Comparison of ENCODE assay signal across 8 mouse cellular contexts in the genomic region with DNA sequence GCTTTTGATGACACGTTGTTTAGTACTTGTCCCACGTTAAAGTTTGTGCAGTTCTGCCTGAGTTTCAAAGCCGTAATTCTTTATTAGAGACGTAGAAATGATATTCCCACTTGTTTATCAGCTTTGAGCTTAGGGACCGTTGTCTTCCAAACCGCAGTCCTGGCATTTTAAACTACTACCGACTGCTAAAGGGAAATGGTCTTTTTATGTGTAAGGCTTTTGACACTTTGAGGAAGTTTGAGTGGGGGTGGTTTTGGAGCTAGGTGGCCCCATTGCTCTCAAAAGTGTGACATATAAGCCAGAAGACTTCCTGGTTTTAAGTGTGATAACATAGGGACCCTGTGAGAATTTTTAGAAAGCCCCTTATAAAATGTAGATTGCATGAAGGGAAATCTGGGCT. TPM values are rescaled to one million over a fixed set of nuclear protein-coding genes. Genes with fewer than 3 reads are reported as not detected.
DNase-seq lines count a peak whose midpoint lies in the region; ATAC-seq lines count a peak whose summit lies in the region.

No protein-coding gene starts in this region.

- 5% methylated on average over 7 of the region's 7 CpGs for WGBS in heart, embryonic 15.5 days
- WGBS in neural tube, embryonic 15.5 days = 30% methylated on average over 7 of the region's 7 CpGs

- peak overlapping the region; percentile 95 for H3K4me3 ChIP-seq in heart, embryonic 15.5 days
- peak overlapping the region; percentile 78 for H3K4me3 ChIP-seq in neural tube, embryonic 15.5 days (replicated peaks)

- no peaks in the 10 kb centered on the region for H3K9me3 ChIP-seq in heart, embryonic 15.5 days (replicated peaks)
- no peaks in the 10 kb centered on the region for H3K9me3 ChIP-seq in neural tube, embryonic 15.5 days (replicated peaks)

- peak; percentile 56 for DNase-seq in CD4-positive helper T cell, adult 2 months (ENCODE audit: low read depth, low spot score)
- peak; percentile 90 for DNase-seq in MEL-GATA-1-ER (ENCODE audit: extremely low read depth, low read depth)
- peak; percentile 10 to 18 for DNase-seq in lung, adult 18-20 months
- DNase-seq in left cerebral cortex, adult 11 months (ENCODE audit: low spot score) = no peak
- DNase-seq in adrenal gland, postnatal 14 days = no peak
- DNase-seq in urinary bladder, postnatal 10 days (ENCODE audit: low spot score) = no peak

- H3K27me3 ChIP-seq in heart, embryonic 15.5 days = no peaks in the 10 kb centered on the region
- no peaks in the 10 kb centered on the region for H3K27me3 ChIP-seq in neural tube, embryonic 15.5 days (replicated peaks)

- ATAC-seq in heart, embryonic 15.5 days (replicated peaks; ENCODE audit: insufficient number of reproducible peaks, insufficient read depth, low FRiP score, low read depth) = no peak
- no peak for ATAC-seq in neural tube, embryonic 15.5 days (ENCODE audit: low FRiP score)

- H3K4me2 ChIP-seq in heart, embryonic 15.5 days = peak overlapping the region; percentile 89
- peak overlapping the region; percentile 93 for H3K4me2 ChIP-seq in neural tube, embryonic 15.5 days

- H3K9ac ChIP-seq in heart, embryonic 15.5 days = peak overlapping the region; percentile 94
- peak overlapping the region; percentile 78 for H3K9ac ChIP-seq in neural tube, embryonic 15.5 days (replicated peaks)

- peaks cover 25% of the 10 kb centered on the region for H3K4me1 ChIP-seq in heart, embryonic 15.5 days (replicated peaks)
- H3K4me1 ChIP-seq in neural tube, embryonic 15.5 days = peaks cover 40% of the 10 kb centered on the region

- H3K27ac ChIP-seq in heart, embryonic 15.5 days = peak overlapping the region; percentile 88; the same call in 1 of the 2 replicates
- H3K27ac ChIP-seq in neural tube, embryonic 15.5 days (replicated peaks) = no peak overlapping the region

- H3K36me3 ChIP-seq in heart, embryonic 15.5 days = peaks cover 14% of the 10 kb centered on the region
- H3K36me3 ChIP-seq in neural tube, embryonic 15.5 days = peaks cover 13% of the 10 kb centered on the region

RNA-seq across cellular contexts. Expression of a gene that starts 0.9 kb away (rescaled TPM):
- 10.7 and 12.7 TPM in 2 replicates for polyA plus RNA-seq in heart, embryonic 15.5 days (2015; fragmentation: Nextera tagmentation; extraction: Ambion mirVana)
- polyA plus RNA-seq in neural tube, embryonic 15.5 days (2015; fragmentation: Nextera tagmentation; extraction: Ambion mirVana) = 20.8 and 25.0 TPM in 2 replicates
- total RNA-seq in adrenal gland, postnatal 14 days (2021) = 23.3 and 25.8 TPM in 2 replicates

Comparison
In these comparisons a context has a peak if more than half of its experiments do, and no peak if none do; other contexts are left out.
1. DNase-seq: peak in CD4-positive helper T cell, adult 2 months (single experiment), MEL-GATA-1-ER (single experiment) and lung, adult 18-20 months (2 of 2); none in left cerebral cortex, adult 11 months (single experiment), adrenal gland, postnatal 14 days (single experiment) and urinary bladder, postnatal 10 days (single experiment).